Mouse (Mus musculus) C2C12 (cell line): ENCODE results near the gene Trat1.

Source experiments
- CEBPB ChIP-seq: IDR thresholded peaks from one replicate; pipeline ENCODE4 v1.6.1; 2011; ENCODE audit warnings: low read depth, mild to moderate bottlenecking, control low read depth, moderate library complexity
- CTCF ChIP-seq: IDR thresholded peaks from one replicate; pipeline ENCODE4 v1.5.1; 2011; ENCODE audit not compliant: control insufficient read depth, insufficient read depth, insufficient read length
- MAX ChIP-seq: IDR thresholded peaks from one replicate; pipeline ENCODE4 v1.6.1; 2011; ENCODE audit warnings: mild to moderate bottlenecking, control low read depth
- USF1 ChIP-seq: IDR thresholded peaks from one replicate; pipeline ENCODE4 v1.6.1; 2011; ENCODE audit warnings: low read depth, mild to moderate bottlenecking, control low read depth, moderate library complexity

DNA sequence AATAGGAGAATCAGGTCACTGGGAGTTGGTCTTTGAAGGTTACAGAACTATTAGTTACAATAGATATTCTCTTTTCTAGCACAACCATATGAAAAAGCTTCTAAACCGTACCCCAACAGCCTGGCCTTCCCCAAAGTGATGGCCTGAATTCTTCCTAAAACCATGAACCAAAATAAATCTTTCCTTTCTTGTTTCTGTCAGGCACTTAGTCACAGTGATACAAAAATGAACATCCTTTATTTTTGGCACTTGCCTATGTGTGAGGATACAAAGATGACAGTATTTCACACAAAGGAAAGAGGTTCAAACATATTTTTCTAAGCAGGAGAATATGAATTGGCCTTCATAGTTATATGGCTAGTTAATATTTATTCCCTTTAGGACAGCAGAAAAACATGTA, 33.6 kb upstream of the Trat1 start:
- no peak for TF ChIP-seq CTCF
- TF ChIP-seq MAX, result no peak
- TF ChIP-seq USF1, result no peak
- no peak for TF ChIP-seq CEBPB
